Mouse (Mus musculus) forebrain, embryonic 14.5 days (tissue): ENCODE measurements around the gene Cnpy3. TPM values are rescaled to one million over a fixed set of nuclear protein-coding genes. Genes with fewer than 3 reads are reported as not detected.
A peak's percentile ranks its signal among the peaks of the same experiment; 100 is the strongest.
"Not testable (repeated sequence)": the region's sequence is repeated elsewhere in the genome, so short reads cannot be mapped to it uniquely, and the experiment has no call there.

Source experiments
- ATAC-seq: fragments of 200-750 bp; cut with Nextera tagmentation; 2 replicates; pipeline ENCODE4 v1.8.0; 2017; ENCODE audit warnings: mild to moderate bottlenecking, moderate library complexity
- DNase-seq: peaks from one replicate; pipeline ENCODE4 v3.0.0-alpha.2; 2015; ENCODE audit warnings: low spot score
- H3K27ac ChIP-seq: fragments of 300-500 bp; sonication (generic); 2 replicates; pipeline ENCODE4 v1.5.1; 2014; ENCODE audit warnings: low read depth, mild to moderate bottlenecking, control low read depth, low read length, moderate library complexity
- H3K27me3 ChIP-seq: fragments of 300-500 bp; sonication (generic); replicated peaks from 2 replicates; pipeline ENCODE4 v1.6.1; 2014; ENCODE audit warnings: low read length, control low read depth, mixed read lengths; ENCODE audit not compliant: control insufficient read depth, insufficient read depth
- H3K36me3 ChIP-seq: fragments of 300-500 bp; sonication (generic); 2 replicates; pipeline ENCODE4 v1.6.1; 2014; ENCODE audit warnings: low read length, control low read depth; ENCODE audit not compliant: control insufficient read depth, insufficient read depth
- H3K4me1 ChIP-seq: fragments of 300-500 bp; sonication (generic); 2 replicates; pipeline ENCODE4 v1.6.1; 2014; ENCODE audit warnings: antibody characterized with exemption, low read length, control low read depth; ENCODE audit not compliant: control insufficient read depth, insufficient read depth
- H3K4me2 ChIP-seq: fragments of 300-500 bp; sonication (generic); 2 replicates; pipeline ENCODE4 v1.6.1; 2014; ENCODE audit warnings: mild to moderate bottlenecking, control low read depth, low read length
- H3K4me3 ChIP-seq: fragments of 300-500 bp; sonication (generic); 2 replicates; pipeline ENCODE4 v1.5.1; 2014; ENCODE audit warnings: low read depth, low read length, control low read depth
- H3K9ac ChIP-seq: fragments of 300-500 bp; sonication (generic); 2 replicates; pipeline ENCODE4 v1.6.1; 2014; ENCODE audit warnings: mild to moderate bottlenecking, low read length, control low read depth, moderate library complexity
- H3K9me3 ChIP-seq: fragments of 300-500 bp; sonication (generic); replicated peaks from 2 replicates; pipeline ENCODE4 v1.6.1; 2016; ENCODE audit warnings: low read length, control low read depth, mixed read lengths; ENCODE audit not compliant: control insufficient read depth
- WGBS: fragments of 180-500 bp; shearing (Covaris S2); extraction: QIAGEN DNeasy Blood & Tissue Kit; methylation state at CpG from one replicate; pipeline ENCODE4 v1.1.7; 2014; 5-methylcytosine and 5-hydroxymethylcytosine counted together
- polyA plus RNA-seq: library from polyadenylated mRNA; unstranded; fragments of >200 nt; fragmentation: Nextera tagmentation; extraction: Ambion mirVana; gene quantifications from 2 replicates; pipeline ENCODE4 v1.2.1, GENCODE M21; 2014

Cnpy3 gene
- polyA plus RNA-seq, 1 experiment from 2014 or later: 54.1 TPM

DNA sequence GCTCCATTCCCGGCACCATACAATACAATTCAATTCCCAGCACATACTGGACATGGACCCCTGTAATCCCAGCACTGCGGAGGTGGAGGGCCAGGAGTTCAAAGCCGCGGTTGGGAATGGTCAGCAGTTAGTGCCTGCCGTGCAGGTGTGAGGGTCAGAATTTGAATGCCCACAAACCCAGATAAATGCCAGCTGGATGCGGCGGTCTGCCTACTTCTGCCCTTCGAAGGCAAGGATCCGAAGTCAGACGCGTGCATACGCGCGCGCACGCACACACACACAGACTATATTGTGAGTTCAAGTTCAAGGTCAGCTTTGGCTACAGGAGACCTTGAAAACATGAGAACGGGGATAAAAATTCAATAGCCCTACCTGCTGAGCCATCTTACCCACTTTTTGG is 19.6 kb upstream of the Cnpy3 start:
- peaks cover 14% of the 10 kb centered on the region for H3K4me1 ChIP-seq
- no peaks in the 10 kb centered on the region for H3K9me3 ChIP-seq
- peak overlapping the region; percentile 65; the same call in 1 of the 2 replicates for H3K27ac ChIP-seq
- H3K36me3 ChIP-seq: peaks cover 26% of the 10 kb centered on the region
- no peak for ATAC-seq
- peak overlapping the region; percentile 72 for H3K9ac ChIP-seq
- H3K4me2 ChIP-seq: peak overlapping the region; percentile 83
- H3K4me3 ChIP-seq: peak overlapping the region; percentile 76
- DNase-seq: no peak
- WGBS: 68% methylated on average over 17 of the region's 17 CpGs
- H3K27me3 ChIP-seq: no peaks in the 10 kb centered on the region

DNA sequence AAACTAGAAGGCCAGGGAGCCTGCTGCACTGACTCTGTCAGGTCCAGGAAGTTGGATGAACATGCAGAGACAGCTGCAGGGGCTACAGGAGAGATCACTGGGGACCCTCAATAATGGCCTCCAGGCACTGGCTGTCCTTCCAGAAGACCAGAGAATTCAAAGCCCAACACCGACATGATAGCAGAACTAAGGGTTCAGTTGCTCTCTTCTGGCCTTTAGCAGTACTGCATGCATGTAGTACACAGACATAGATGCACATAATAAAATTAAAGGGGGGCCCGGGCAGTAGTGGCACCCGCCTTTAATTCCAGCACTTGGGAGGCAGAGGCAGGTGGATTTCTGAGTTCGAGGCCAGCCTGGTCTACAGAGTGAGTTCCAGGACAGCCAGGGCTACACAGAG is 19.0 kb upstream of the Cnpy3 start:
- Histone ChIP-seq H3K9me3 (no peaks in the 10 kb centered on the region), H3K36me3 (peaks cover 20% of the 10 kb centered on the region), H3K9ac (no peak overlapping the region), H3K4me2 (no peak overlapping the region), H3K4me3 (no peak overlapping the region), H3K27ac (no peak overlapping the region), H3K4me1 (peaks cover 14% of the 10 kb centered on the region), H3K27me3 (no peaks in the 10 kb centered on the region)
- WGBS: 83% methylated on average over 4 of the region's 4 CpGs
- DNase-seq: peak; percentile 17
- no peak for ATAC-seq

DNA sequence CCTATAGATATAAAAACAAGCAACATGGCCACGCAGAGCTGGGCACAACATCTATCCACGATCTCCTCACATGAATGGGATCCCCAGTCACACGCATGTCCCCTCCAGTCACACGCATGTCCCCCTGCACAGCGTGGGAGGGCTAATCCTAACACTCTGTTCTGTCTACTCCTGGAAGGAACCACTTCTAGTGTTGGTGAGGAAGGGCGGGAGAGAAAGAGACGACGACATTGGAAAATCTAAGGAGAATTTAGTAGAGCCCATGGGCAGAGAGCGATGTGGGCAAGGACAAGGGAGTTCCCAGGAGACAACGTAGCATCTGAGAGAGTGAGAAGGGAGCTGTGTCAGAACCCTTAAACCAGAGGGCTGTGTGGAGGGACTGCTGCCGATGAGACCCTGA is 18.5 kb upstream of the Cnpy3 start:
- Histone ChIP-seq H3K36me3 (peaks cover 15% of the 10 kb centered on the region), H3K4me1 (peaks cover 14% of the 10 kb centered on the region), H3K4me3 (no peak overlapping the region), H3K27me3 (no peaks in the 10 kb centered on the region), H3K9me3 (no peaks in the 10 kb centered on the region), H3K9ac (no peak overlapping the region), H3K4me2 (no peak overlapping the region), H3K27ac (no peak overlapping the region)
- ATAC-seq: no peak
- no peak for DNase-seq
- WGBS: 90% methylated on average over 11 of the region's 11 CpGs

DNA sequence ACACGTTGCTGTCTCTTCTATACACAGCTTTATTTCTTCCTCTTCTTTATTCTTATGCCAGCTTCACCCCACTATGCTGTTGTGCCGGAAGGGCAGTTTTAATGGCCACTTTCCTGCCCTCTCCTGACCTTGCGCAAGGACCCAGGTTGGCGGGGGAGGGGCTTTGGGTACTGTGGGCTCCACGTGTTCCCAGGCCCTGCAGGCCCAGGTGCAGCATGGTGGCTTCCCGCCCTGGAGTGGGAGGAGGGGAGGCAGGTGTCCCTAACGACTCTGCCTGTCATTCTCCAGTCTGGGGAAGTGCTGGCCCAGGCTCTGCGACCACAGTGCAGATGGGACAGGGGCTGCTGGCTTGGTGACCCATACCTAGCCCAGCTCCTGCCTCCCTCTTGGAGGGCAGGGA is 15.9 kb upstream of the Cnpy3 start:
- DNase-seq (no peak), ATAC-seq (no peak)
- Histone ChIP-seq H3K9ac (no peak overlapping the region), H3K36me3 (no peaks in the 10 kb centered on the region), H3K9me3 (no peaks in the 10 kb centered on the region), H3K27ac (no peak overlapping the region), H3K4me3 (no peak overlapping the region), H3K27me3 (no peaks in the 10 kb centered on the region), H3K4me2 (no peak overlapping the region), H3K4me1 (peaks cover 3% of the 10 kb centered on the region; the same call in 1 of the 2 replicates)
- 60% methylated on average over 8 of the region's 8 CpGs for WGBS

DNA sequence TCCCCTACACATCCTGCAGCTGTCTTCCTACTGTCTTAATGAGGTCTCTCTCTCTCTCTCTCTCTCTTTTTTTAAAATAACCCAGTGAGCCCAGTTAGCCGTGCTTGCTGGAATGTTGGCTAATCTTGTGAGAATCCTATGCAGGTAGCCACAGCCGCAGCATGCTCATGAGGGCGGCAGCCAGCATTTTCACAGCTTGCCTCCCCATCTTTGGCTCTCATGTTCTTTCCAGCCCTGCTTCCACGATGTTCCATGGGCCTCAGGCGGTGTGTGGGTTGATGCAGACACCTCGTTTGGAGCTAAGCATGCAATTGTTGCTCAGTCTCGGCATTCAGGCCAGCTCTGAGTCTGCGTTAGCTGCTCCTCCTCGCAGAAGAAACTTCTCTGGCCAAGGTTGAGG is 12.9 kb upstream of the Cnpy3 start:
- 67% methylated on average over 8 of the region's 9 CpGs for WGBS
- H3K9me3 ChIP-seq, H3K4me2 ChIP-seq, DNase-seq, H3K9ac ChIP-seq, H3K4me3 ChIP-seq, H3K27me3 ChIP-seq, H3K27ac ChIP-seq, H3K36me3 ChIP-seq, H3K4me1 ChIP-seq, ATAC-seq: not testable (repeated sequence)

DNA sequence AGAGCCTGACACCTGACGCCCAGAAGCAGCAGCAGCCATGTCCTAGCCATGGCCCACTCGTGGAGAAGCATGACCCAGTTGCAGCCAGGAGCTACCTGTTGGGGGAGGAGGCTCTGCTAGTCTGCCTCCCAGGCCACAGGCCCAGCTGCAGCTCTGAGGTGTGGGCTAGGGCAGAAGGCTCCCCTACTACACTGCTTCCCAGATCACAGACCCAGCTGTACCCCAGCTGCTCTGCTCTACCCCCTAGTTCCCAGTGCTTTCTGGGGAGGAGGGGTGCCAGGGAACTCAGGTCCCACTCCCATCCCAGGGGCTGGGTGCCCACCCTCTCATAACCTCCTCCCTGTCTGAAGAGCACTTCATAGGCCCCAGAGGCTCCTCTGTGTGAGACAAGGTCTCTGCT is 11.5 kb upstream of the Cnpy3 start, which contains the start of gene Ptcra:
Gene Ptcra (minus strand): TSS at position 169 of the 400 bp plus-strand sequence.
- DNase-seq (no peak), ATAC-seq (no peak)
- Histone ChIP-seq H3K36me3 (no peaks in the 10 kb centered on the region), H3K4me2 (no peak within 1 kb of the TSS), H3K9me3 (no peaks in the 10 kb centered on the region), H3K4me1 (no peaks in the 10 kb centered on the region), H3K27ac (no peak within 1 kb of the TSS), H3K4me3 (no peak within 1 kb of the TSS), H3K27me3 (no peaks in the 10 kb centered on the region), H3K9ac (no peak within 1 kb of the TSS)
- 55% methylated on average over 2 of the region's 2 CpGs for WGBS

DNA sequence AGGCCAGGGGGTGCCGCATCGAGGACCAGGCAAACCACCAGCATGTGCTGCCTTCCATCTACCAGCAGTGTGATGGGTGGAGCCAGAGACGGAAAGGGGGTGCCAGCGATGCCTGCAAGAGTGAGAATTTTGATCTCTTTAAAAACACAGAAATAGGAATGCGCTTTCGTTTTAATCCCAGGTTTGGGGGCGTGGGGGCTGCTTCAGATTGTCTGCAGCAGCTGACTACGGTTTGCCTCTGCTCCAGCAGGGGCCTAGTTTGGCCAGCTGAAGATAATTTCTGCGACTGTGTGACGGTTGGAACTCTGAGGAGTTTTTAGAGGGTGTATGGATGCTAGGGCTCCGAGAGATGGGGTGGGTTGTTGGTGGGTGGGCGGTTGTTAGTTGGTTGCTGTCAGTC is 6.7 kb upstream of the Cnpy3 start:
- H3K4me1 ChIP-seq: no peaks in the 10 kb centered on the region
- no peaks in the 10 kb centered on the region for H3K36me3 ChIP-seq
- DNase-seq: no peak
- no peaks in the 10 kb centered on the region for H3K9me3 ChIP-seq
- H3K27me3 ChIP-seq: no peaks in the 10 kb centered on the region
- no peak overlapping the region for H3K4me2 ChIP-seq
- 88% methylated on average over 12 of the region's 12 CpGs for WGBS
- no peak overlapping the region for H3K9ac ChIP-seq
- H3K4me3 ChIP-seq: no peak overlapping the region
- no peak overlapping the region for H3K27ac ChIP-seq
- no peak for ATAC-seq

DNA sequence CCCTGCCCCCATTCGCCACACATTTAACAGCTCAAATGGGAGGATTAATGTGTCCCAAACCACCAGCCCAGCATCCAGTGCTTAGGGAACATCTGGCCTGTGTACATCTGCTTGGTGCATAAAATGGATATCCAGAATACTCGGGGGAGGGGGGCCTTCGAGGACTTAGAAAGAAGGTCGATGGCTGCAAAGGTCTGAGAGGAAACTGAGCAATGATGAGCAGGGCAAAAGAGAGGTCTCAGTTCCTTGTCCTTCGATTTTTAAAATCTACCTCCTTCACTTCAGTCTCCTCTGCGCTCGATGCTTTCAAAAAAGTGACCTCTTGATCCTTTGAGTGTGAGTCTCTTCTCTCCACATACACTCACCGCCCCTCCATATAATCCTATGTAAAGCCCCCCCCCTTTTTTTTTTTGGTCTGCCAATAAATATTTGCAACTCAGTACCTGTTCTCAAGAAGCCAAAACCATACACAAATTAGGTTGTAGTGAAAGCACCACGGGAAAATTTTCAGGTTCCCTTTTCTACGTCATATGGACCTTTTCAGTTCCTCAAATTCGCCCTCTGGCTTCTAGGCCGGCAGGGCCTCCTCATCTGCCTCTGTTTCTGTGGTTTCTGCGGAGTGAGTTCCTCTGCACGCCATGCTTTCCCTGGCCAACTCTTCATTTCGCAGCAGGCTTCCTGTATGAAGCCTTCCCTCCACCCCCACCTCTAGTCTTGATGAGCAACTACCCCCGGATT is 789 bp downstream of the Cnpy3 start:
- H3K9ac ChIP-seq: peak overlapping the region; percentile 74
- WGBS: 32% methylated on average over 16 of the region's 16 CpGs
- no peaks in the 10 kb centered on the region for H3K27me3 ChIP-seq
- H3K27ac ChIP-seq: peak overlapping the region; percentile 76
- H3K36me3 ChIP-seq: peaks cover 12% of the 10 kb centered on the region; the same call in 1 of the 2 replicates
- peak overlapping the region; percentile 79 for H3K4me2 ChIP-seq
- peak overlapping the region; percentile 77 for H3K4me3 ChIP-seq
- H3K4me1 ChIP-seq: peaks cover 13% of the 10 kb centered on the region
- ATAC-seq (no peak), DNase-seq (no peak)
- no peaks in the 10 kb centered on the region for H3K9me3 ChIP-seq

DNA sequence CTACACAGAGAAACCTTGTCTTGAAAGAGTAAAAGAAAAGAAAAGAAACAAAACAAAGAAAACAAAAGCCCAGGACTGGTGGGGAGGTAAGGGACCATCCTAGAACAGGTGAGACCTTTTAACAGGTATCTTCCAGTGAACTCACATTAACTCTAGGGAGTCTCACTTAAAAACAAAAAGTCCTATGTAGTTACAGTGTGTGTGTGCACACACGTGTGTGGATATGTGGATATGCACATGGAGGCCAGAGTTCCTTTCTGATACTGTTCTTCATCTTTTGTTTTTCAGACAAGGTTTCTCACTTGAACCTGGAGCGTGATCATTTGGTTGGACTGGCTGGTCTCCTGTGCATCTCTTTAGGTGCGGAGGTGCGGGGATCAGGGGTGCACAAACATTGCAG is 1.4 kb downstream of the Cnpy3 start:
- Histone ChIP-seq H3K4me1 (peaks cover 13% of the 10 kb centered on the region), H3K36me3 (peaks cover 18% of the 10 kb centered on the region; the same call in 1 of the 2 replicates), H3K4me3 (no peak overlapping the region), H3K27ac (no peak overlapping the region), H3K9me3 (no peaks in the 10 kb centered on the region), H3K9ac (peak overlapping the region; percentile 74), H3K27me3 (no peaks in the 10 kb centered on the region), H3K4me2 (peak overlapping the region; percentile 79)
- ATAC-seq (no peak), DNase-seq (no peak)
- WGBS: 91% methylated on average over 4 of the region's 4 CpGs
